Mouse (Mus musculus) adrenal gland, postnatal 25 days (tissue): ENCODE results near the gene Gm19684. TPM values are rescaled to one million over a fixed set of nuclear protein-coding genes. Genes with fewer than 3 reads are reported as not detected.
"Not testable (repeated sequence)": the region's sequence is repeated elsewhere in the genome, so short reads cannot be mapped to it uniquely, and the experiment has no call there.

Experiments
- DNase-seq: peaks from one replicate; pipeline ENCODE4 v3.0.0; 2021; ENCODE audit warnings: mixed read lengths
- total RNA-seq: library from RNA; stranded (reverse); gene quantifications from 2 replicates; pipeline ENCODE4 v1.2.3, GENCODE M21; 2021

The Gm19684 gene
- total RNA-seq, 1 experiment from 2014 or later, result 0.58 TPM

GRCm38 (mm10) chr17:36131516-36132265, 10.2 kb downstream of the Gm19684 start:
- DNase-seq, result no peak

GRCm38 (mm10) chr17:36135421-36136231, 14.1 kb downstream of the Gm19684 start:
- DNase-seq, result not testable (repeated sequence)

- DNase-seq, result not testable (repeated sequence)
Observed at GRCm38 (mm10) chr17:36136299-36136848, 14.9 kb downstream of the Gm19684 start.

- DNase-seq, result peak; percentile 16
Observed at GRCm38 (mm10) chr17:36145111-36145860, 23.8 kb downstream of the Gm19684 start.

GRCm38 (mm10) chr17:36145861-36146156, 24.3 kb downstream of the Gm19684 start:
- DNase-seq, result not testable (repeated sequence)

- not testable (repeated sequence) for DNase-seq
Observed at GRCm38 (mm10) chr17:36146937-36147336, 25.5 kb downstream of the Gm19684 start.

GRCm38 (mm10) chr17:36148468-36148867, 27.0 kb downstream of the Gm19684 start:
- DNase-seq, result not testable (repeated sequence)

- DNase-seq, result not testable (repeated sequence)
Observed at GRCm38 (mm10) chr17:36151200-36151599, 29.7 kb downstream of the Gm19684 start.

- no peak for DNase-seq
Observed at GRCm38 (mm10) chr17:36154271-36155149, 33.0 kb downstream of the Gm19684 start.

- DNase-seq, result peak; percentile 27
Observed at GRCm38 (mm10) chr17:36157782-36158181, 36.3 kb downstream of the Gm19684 start.

- not testable (repeated sequence) for DNase-seq
Observed at GRCm38 (mm10) chr17:36158264-36158663, 36.8 kb downstream of the Gm19684 start.

GRCm38 (mm10) chr17:36161129-36162051, 39.9 kb downstream of the Gm19684 start:
- no peak for DNase-seq

GRCm38 (mm10) chr17:36166901-36167300, 45.4 kb downstream of the Gm19684 start:
- not testable (repeated sequence) for DNase-seq

GRCm38 (mm10) chr17:36167306-36168038, 46.0 kb downstream of the Gm19684 start:
- DNase-seq, result no peak

- peak; percentile 23 for DNase-seq
Observed at GRCm38 (mm10) chr17:36168039-36168652, 46.7 kb downstream of the Gm19684 start, which contains the start of gene Gm8909. Gm8909 (minus strand) TSS chr17:36168537.

- not testable (repeated sequence) for DNase-seq
Observed at GRCm38 (mm10) chr17:36169094-36169493, 47.6 kb downstream of the Gm19684 start.

GRCm38 (mm10) chr17:36169753-36170152, 48.3 kb downstream of the Gm19684 start:
- no peak for DNase-seq

- DNase-seq, result no peak
Observed at GRCm38 (mm10) chr17:36170287-36170814, 48.9 kb downstream of the Gm19684 start.

- DNase-seq, result not testable (repeated sequence)
Observed at GRCm38 (mm10) chr17:36176132-36176531, 54.7 kb downstream of the Gm19684 start.
